Mouse (Mus musculus): ENCODE data around the gene Iqcd. TPM values are rescaled to one million over a fixed set of nuclear protein-coding genes. Genes with fewer than 3 reads are reported as not detected.

Gene Iqcd
- polyA plus RNA-seq, 1 experiment, result 0.94 TPM

GRCm38 (mm10) chr5:120594485-120594884 is 5.7 kb downstream of the Iqcd start:
- H3K4me1 ChIP-seq, result peaks cover 44% of the 10 kb centered on the region
- TF ChIP-seq GATA1 (IDR thresholded peaks at IDR 0.05; ENCODE audit: borderline replicate concordance, low read length), result no peak
- TF ChIP-seq FLI1 (IDR thresholded peaks at IDR 0.05; ENCODE audit: low read length), result no peak

DNA sequence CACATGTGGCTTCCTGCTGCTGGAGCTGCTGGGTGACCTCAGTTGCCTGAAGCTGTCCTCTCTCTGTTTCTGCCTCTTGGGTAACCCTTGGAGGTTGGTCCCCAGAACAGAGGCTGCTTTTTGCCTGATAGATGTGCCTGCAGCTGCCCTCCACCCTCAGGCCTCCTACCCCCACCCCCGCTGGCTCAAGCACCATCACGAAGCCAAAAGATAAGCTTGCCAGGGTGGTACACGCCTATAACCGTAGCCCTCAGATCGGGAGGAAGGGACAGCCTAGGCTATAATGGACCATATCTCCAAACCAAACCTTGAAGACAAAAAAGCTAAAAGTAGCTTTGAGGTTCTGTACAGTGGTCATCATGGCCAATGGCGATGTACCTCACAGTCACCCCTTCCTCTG is 10.8 kb downstream of the Iqcd start:
- Histone ChIP-seq H3K4me1 (peaks cover 43% of the 10 kb centered on the region), H3K36me3 (replicated peaks; ENCODE audit: low read length) (no peaks in the 10 kb centered on the region), H3K4me3 (replicated peaks) (no peak overlapping the region), H3K27me3 (replicated peaks) (peaks cover 50% of the 10 kb centered on the region), H3K9me3 (no peaks in the 10 kb centered on the region)
- TF ChIP-seq GATA1 (IDR thresholded peaks at IDR 0.05; ENCODE audit: borderline replicate concordance, low read length) (no peak), FLI1 (IDR thresholded peaks at IDR 0.05; ENCODE audit: low read length) (no peak)

More at GRCm38 (mm10) chr5:120594485-120594884, 5.7 kb downstream of the Iqcd start:
- Histone ChIP-seq H3K9me3 (peaks cover 9% of the 10 kb centered on the region; the same call in 1 of the 2 replicates), H3K4me3 (replicated peaks) (no peak overlapping the region), H3K36me3 (replicated peaks; ENCODE audit: low read length) (no peaks in the 10 kb centered on the region), H3K27me3 (replicated peaks) (peaks cover 32% of the 10 kb centered on the region)

GRCm38 (mm10) chr5:120600946-120601668 is 12.3 kb downstream of the Iqcd start:
- Histone ChIP-seq H3K4me1 (peaks cover 50% of the 10 kb centered on the region), H3K36me3 (replicated peaks; ENCODE audit: low read length) (no peaks in the 10 kb centered on the region), H3K27me3 (replicated peaks) (peaks cover 42% of the 10 kb centered on the region), H3K9me3 (no peaks in the 10 kb centered on the region), H3K4me3 (replicated peaks) (no peak overlapping the region)
- TF ChIP-seq GATA1 (IDR thresholded peaks at IDR 0.05; ENCODE audit: borderline replicate concordance, low read length) (no peak), FLI1 (IDR thresholded peaks at IDR 0.05; ENCODE audit: low read length) (no peak)

GRCm38 (mm10) chr5:120602210-120602609 is 13.4 kb downstream of the Iqcd start:
- Histone ChIP-seq H3K4me1 (peaks cover 53% of the 10 kb centered on the region), H3K9me3 (no peaks in the 10 kb centered on the region), H3K27me3 (replicated peaks) (peaks cover 32% of the 10 kb centered on the region)

DNA sequence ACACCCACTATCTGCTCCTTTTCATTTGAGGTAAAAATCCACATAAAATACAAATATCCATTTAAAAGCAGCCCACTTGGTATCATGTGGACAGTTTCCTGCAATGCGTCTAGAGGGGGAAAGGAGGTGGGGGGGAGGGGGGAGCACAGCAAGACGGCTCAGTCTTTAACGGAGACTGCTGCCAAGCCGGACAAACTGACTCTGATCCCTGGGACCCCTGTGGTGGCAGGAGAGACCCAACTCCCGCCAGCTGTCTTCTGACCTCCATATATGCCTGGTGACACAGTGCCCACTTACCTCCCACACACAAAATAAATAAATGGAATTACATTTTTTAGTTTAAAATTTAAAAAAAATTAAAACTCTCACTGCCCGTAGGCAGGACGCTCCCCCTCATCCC is 14.7 kb downstream of the Iqcd start:
- Histone ChIP-seq H3K4me1 (peaks cover 61% of the 10 kb centered on the region), H3K9me3 (no peaks in the 10 kb centered on the region), H3K27me3 (replicated peaks) (peaks cover 26% of the 10 kb centered on the region), H3K4me3 (replicated peaks) (no peak overlapping the region), H3K36me3 (replicated peaks; ENCODE audit: low read length) (peaks cover 6% of the 10 kb centered on the region)
- TF ChIP-seq FLI1 (IDR thresholded peaks at IDR 0.05; ENCODE audit: low read length), result no peak
- TF ChIP-seq GATA1 (IDR thresholded peaks at IDR 0.05; ENCODE audit: borderline replicate concordance, low read length), result no peak

More at GRCm38 (mm10) chr5:120602210-120602609, 13.4 kb downstream of the Iqcd start:
- Histone ChIP-seq H3K4me3 (replicated peaks) (no peak overlapping the region), H3K36me3 (replicated peaks; ENCODE audit: low read length) (no peaks in the 10 kb centered on the region)
- TF ChIP-seq FLI1 (IDR thresholded peaks at IDR 0.05; ENCODE audit: low read length) (no peak), GATA1 (IDR thresholded peaks at IDR 0.05; ENCODE audit: borderline replicate concordance, low read length) (no peak)

GRCm38 (mm10) chr5:120604839-120605238 is 16.0 kb downstream of the Iqcd start:
- Histone ChIP-seq H3K4me1 (peaks cover 55% of the 10 kb centered on the region), H3K36me3 (replicated peaks; ENCODE audit: low read length) (peaks cover 20% of the 10 kb centered on the region), H3K9me3 (no peaks in the 10 kb centered on the region), H3K4me3 (replicated peaks) (peak overlapping the region; percentile 89), H3K27me3 (replicated peaks) (peaks cover 15% of the 10 kb centered on the region)
- TF ChIP-seq GATA1 (IDR thresholded peaks at IDR 0.05; ENCODE audit: borderline replicate concordance, low read length) (no peak), FLI1 (IDR thresholded peaks at IDR 0.05; ENCODE audit: low read length) (no peak)

DNA sequence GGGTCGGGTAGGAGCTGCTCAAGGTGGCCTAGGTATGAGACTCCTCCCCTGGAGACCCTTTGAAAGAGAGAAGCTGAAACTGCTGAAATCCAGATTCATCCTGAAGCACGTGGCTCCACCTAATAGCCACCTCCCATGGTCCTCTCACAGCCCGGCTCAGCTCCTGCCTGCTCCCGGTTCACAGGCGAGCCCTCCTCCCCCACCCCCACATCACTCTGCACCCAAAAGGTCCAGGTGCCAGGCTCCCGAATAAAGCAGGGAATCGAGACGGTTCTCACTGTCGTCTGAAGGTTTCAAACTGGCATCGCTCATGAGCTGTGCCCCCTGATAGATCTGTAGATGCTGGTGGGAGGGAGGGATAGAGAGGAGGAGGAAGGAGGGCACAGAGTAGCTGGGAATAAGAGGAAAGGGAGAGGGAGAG is 16.4 kb downstream of the Iqcd start:
- Histone ChIP-seq H3K27me3 (replicated peaks) (peaks cover 11% of the 10 kb centered on the region), H3K36me3 (replicated peaks; ENCODE audit: low read length) (peaks cover 24% of the 10 kb centered on the region), H3K4me1 (peaks cover 55% of the 10 kb centered on the region), H3K9me3 (no peaks in the 10 kb centered on the region), H3K4me3 (replicated peaks) (peak overlapping the region; percentile 89)
- no peak for TF ChIP-seq GATA1 (IDR thresholded peaks at IDR 0.05; ENCODE audit: borderline replicate concordance, low read length)
- TF ChIP-seq FLI1 (IDR thresholded peaks at IDR 0.05; ENCODE audit: low read length), result no peak

GRCm38 (mm10) chr5:120605688-120606087 is 16.9 kb downstream of the Iqcd start:
- Histone ChIP-seq H3K4me1 (peaks cover 50% of the 10 kb centered on the region), H3K36me3 (replicated peaks; ENCODE audit: low read length) (peaks cover 24% of the 10 kb centered on the region), H3K9me3 (no peaks in the 10 kb centered on the region), H3K4me3 (replicated peaks) (peak overlapping the region; percentile 89), H3K27me3 (replicated peaks) (peaks cover 10% of the 10 kb centered on the region)
- no peak for TF ChIP-seq FLI1 (IDR thresholded peaks at IDR 0.05; ENCODE audit: low read length)
- no peak for TF ChIP-seq GATA1 (IDR thresholded peaks at IDR 0.05; ENCODE audit: borderline replicate concordance, low read length)

DNA sequence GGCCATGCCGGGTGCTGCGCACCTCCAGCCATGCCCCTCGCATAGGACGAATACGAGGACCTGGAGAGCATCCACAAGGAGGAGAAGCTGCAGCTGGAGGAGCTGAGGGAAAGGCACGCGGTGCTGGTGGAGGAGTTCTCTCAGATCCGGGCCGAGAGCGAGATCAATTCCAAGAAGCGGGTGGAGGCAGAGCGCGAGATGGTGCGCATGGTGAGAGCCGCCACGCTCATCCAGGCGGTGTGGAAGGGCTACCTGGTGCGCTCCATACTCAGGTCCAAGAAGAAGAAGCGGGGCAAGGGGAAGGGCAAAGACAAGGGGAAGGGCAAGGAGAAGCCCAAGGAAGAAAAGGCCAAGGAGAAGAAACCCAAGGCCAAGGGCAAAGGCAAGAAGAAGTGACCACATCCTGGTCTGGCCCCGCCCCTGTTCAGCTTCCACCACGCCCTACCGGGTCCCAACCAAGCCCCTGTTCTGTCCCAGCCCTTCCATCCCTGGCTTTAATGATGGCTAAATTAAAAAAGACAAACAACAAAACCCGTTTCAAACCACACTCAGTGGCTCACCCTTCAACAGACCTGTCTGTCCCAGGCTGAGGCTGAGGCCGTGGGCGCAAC is 17.9 kb downstream of the Iqcd start:
- TF ChIP-seq GATA1 (IDR thresholded peaks at IDR 0.05; ENCODE audit: borderline replicate concordance, low read length), result no peak
- TF ChIP-seq FLI1 (IDR thresholded peaks at IDR 0.05; ENCODE audit: low read length), result no peak
- Histone ChIP-seq H3K36me3 (replicated peaks; ENCODE audit: low read length) (peaks cover 27% of the 10 kb centered on the region), H3K4me1 (peaks cover 51% of the 10 kb centered on the region)

DNA sequence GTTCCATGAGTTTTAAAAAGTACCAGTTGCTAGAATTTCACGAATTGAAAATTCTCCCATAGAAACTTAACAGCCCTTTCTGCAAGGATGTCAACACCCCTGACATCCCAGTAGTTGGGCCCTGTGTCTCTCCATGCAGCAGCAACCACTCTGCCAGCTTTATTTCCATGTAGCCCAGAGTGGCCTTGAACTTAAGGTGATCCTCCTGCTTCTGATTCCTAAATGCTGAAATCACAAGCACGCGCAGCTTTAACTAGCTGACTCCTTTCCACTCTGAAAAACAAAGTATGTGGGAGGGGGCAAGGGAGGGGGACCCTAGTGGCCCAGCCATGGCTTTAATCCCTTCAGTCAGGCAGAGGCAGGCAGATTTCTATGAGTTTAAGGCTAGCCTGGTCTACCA is 18.5 kb downstream of the Iqcd start:
- peaks cover 27% of the 10 kb centered on the region for H3K36me3 ChIP-seq (replicated peaks; ENCODE audit: low read length)
- peaks cover 2% of the 10 kb centered on the region for H3K27me3 ChIP-seq (replicated peaks)
- H3K4me3 ChIP-seq (replicated peaks), result no peak overlapping the region
- TF ChIP-seq FLI1 (IDR thresholded peaks at IDR 0.05; ENCODE audit: low read length) (no peak), GATA1 (IDR thresholded peaks at IDR 0.05; ENCODE audit: borderline replicate concordance, low read length) (no peak)
- no peaks in the 10 kb centered on the region for H3K9me3 ChIP-seq
- H3K4me1 ChIP-seq, result peaks cover 56% of the 10 kb centered on the region

More for the DNA sequence above, 17.9 kb downstream of the Iqcd start:
- Histone ChIP-seq H3K4me3 (replicated peaks) (no peak overlapping the region), H3K27me3 (replicated peaks) (peaks cover 2% of the 10 kb centered on the region), H3K9me3 (no peaks in the 10 kb centered on the region)

Data from megakaryocyte, embryonic 14.5 days (primary cell).